Mouse (Mus musculus) CH12.LX (cell line): Measurements from ENCODE around the gene Wwp2. TPM values are rescaled to one million over a fixed set of nuclear protein-coding genes. Genes with fewer than 3 reads are reported as not detected.

Experiments used
- DNase-seq: peaks from one replicate; pipeline ENCODE4 v3.0.0-alpha.2; 2013; ENCODE audit errors: extremely low read depth
- H3K27ac ChIP-seq: 2 replicates; pipeline ENCODE4 v1.5.1; 2012; ENCODE audit warnings: low read depth, mild to moderate bottlenecking, control low read depth, moderate library complexity; ENCODE audit not compliant: insufficient read depth
- H3K27me3 ChIP-seq: replicated peaks from 2 replicates; pipeline ENCODE3; 2012; ENCODE audit warnings: inconsistent platforms
- H3K36me3 ChIP-seq, 2 experiments: replicated peaks in 1 of 2; 2 replicates each; pipeline versions ENCODE3 to v1.6.1; 2012; ENCODE audit warnings: inconsistent platforms in 1 of 2, low read length in 1 of 2, mild to moderate bottlenecking in 1 of 2, mixed read lengths in 1 of 2, moderate library complexity in 1 of 2; ENCODE audit not compliant: control insufficient read depth in 1 of 2, insufficient read depth in 1 of 2
- H3K4me1 ChIP-seq, 2 experiments: 2 replicates each; pipeline ENCODE4 v1.6.1; 2012; ENCODE audit warnings: inconsistent platforms in 1 of 2, moderate library complexity in 1 of 2; ENCODE audit not compliant: insufficient read depth in 2 of 2, control insufficient read depth in 1 of 2
- H3K4me2 ChIP-seq: 2 replicates; pipeline ENCODE4 v1.6.1; 2012; ENCODE audit warnings: low read depth, mild to moderate bottlenecking, control low read depth; ENCODE audit not compliant: poor library complexity, insufficient read depth, severe bottlenecking
- H3K4me3 ChIP-seq, 3 experiments: fragments of 150-350 bp in 1 of 3; sonication (generic) in 1 of 3; replicated peaks in 1 of 3; 2 replicates each; pipeline versions ENCODE3 to v1.5.1; 2011 to 2012; ENCODE audit warnings: low read depth in 2 of 3, low read length in 2 of 3, mild to moderate bottlenecking in 2 of 3, moderate library complexity in 2 of 3, control low read depth in 1 of 3, improper control_type of control experiment in 1 of 3, inconsistent platforms in 1 of 3, mixed read lengths in 1 of 3; ENCODE audit not compliant: poor library complexity in 1 of 3
- H3K79me2 ChIP-seq: replicated peaks from 2 replicates; pipeline ENCODE4 v1.6.1; 2012; ENCODE audit warnings: mild to moderate bottlenecking, moderate library complexity; ENCODE audit not compliant: control insufficient read depth, poor library complexity, insufficient read depth, severe bottlenecking; ENCODE audit errors: extremely low read depth
- H3K9ac ChIP-seq: 2 replicates; pipeline ENCODE4 v1.6.1; 2012; ENCODE audit warnings: low read depth, mild to moderate bottlenecking, control low read depth, moderate library complexity; ENCODE audit not compliant: insufficient read depth
- H3K9me3 ChIP-seq: replicated peaks from 2 replicates; pipeline ENCODE3; 2012; ENCODE audit warnings: low read length, inconsistent platforms, mixed read lengths
- BHLHE40 ChIP-seq: IDR thresholded peaks from 2 replicates; pipeline ENCODE4 v1.6.1; 2011; ENCODE audit warnings: mild to moderate bottlenecking, low read depth, low read length, improper control_type of control experiment
- CTCF ChIP-seq, 2 experiments: IDR thresholded peaks in 1 of 2; conservative IDR thresholded peaks in 1 of 2; 2 replicates each; pipeline ENCODE4 v1.5.1; 2011 to 2012; ENCODE audit warnings: low read depth in 2 of 2, low read length in 2 of 2, improper control_type of control experiment in 1 of 2, inconsistent platforms in 1 of 2, mild to moderate bottlenecking in 1 of 2, moderate library complexity in 1 of 2
- E2F4 ChIP-seq: IDR thresholded peaks from 2 replicates; pipeline ENCODE4 v1.6.1; 2011; ENCODE audit warnings: low read depth, low read length, improper control_type of control experiment; ENCODE audit not compliant: insufficient replicate concordance
- ELF1 ChIP-seq: IDR thresholded peaks from 2 replicates; pipeline ENCODE4 v1.6.1; 2014; ENCODE audit warnings: low read depth, mild to moderate bottlenecking, inconsistent platforms, low read length, improper control_type of control experiment
- EP300 ChIP-seq: IDR thresholded peaks from 2 replicates; pipeline ENCODE4 v1.6.1; 2011; ENCODE audit warnings: low read length, improper control_type of control experiment
- IRF4 ChIP-seq: IDR thresholded peaks from 2 replicates; pipeline ENCODE4 v1.6.1; 2014; ENCODE audit warnings: low read depth, mild to moderate bottlenecking, inconsistent platforms, low read length, improper control_type of control experiment
- JUN ChIP-seq: IDR thresholded peaks from 2 replicates; pipeline ENCODE4 v1.6.1; 2011; ENCODE audit warnings: low read depth, mild to moderate bottlenecking, low read length, improper control_type of control experiment, moderate library complexity; ENCODE audit not compliant: insufficient read depth
- JUND ChIP-seq: conservative IDR thresholded peaks from 2 replicates; pipeline ENCODE4 v1.6.1; 2011; ENCODE audit warnings: low read depth, low read length, improper control_type of control experiment
- KAT2A ChIP-seq: IDR thresholded peaks from 2 replicates; pipeline ENCODE4 v1.6.1; 2012; ENCODE audit warnings: low read length, improper control_type of control experiment, inconsistent platforms; ENCODE audit not compliant: insufficient replicate concordance
- MAX ChIP-seq: IDR thresholded peaks from 2 replicates; pipeline ENCODE4 v1.6.1; 2011; ENCODE audit warnings: low read length, improper control_type of control experiment
- MEF2A ChIP-seq: IDR thresholded peaks from 2 replicates; pipeline ENCODE4 v1.6.1; 2014; ENCODE audit warnings: low read depth, mild to moderate bottlenecking, inconsistent platforms, low read length, improper control_type of control experiment, borderline replicate concordance
- MXI1 ChIP-seq: IDR thresholded peaks from 2 replicates; pipeline ENCODE4 v1.6.1; 2011; ENCODE audit warnings: mild to moderate bottlenecking, low read depth, low read length, improper control_type of control experiment
- MYC ChIP-seq: IDR thresholded peaks from 2 replicates; pipeline ENCODE4 v1.6.1; 2011; ENCODE audit warnings: low read depth, mild to moderate bottlenecking, improper control_type of control experiment, low read length
- NELFE ChIP-seq: IDR thresholded peaks from 2 replicates; pipeline ENCODE4 v1.6.1; 2011; ENCODE audit warnings: low read depth, low read length, improper control_type of control experiment
- PAX5 ChIP-seq: IDR thresholded peaks from 2 replicates; pipeline ENCODE4 v1.6.1; 2012; ENCODE audit warnings: low read length, inconsistent platforms, mixed read lengths
- POLR2AphosphoS2 ChIP-seq: IDR thresholded peaks from 2 replicates; pipeline ENCODE4 v1.6.1; 2011; ENCODE audit warnings: low read depth, low read length, improper control_type of control experiment
- RAD21 ChIP-seq: IDR thresholded peaks from 2 replicates; pipeline ENCODE4 v1.6.1; 2011; ENCODE audit warnings: low read depth, mild to moderate bottlenecking, low read length, improper control_type of control experiment, moderate library complexity
- SIN3A ChIP-seq: IDR thresholded peaks from 2 replicates; pipeline ENCODE4 v1.6.1; 2012; ENCODE audit warnings: low read length, improper control_type of control experiment, inconsistent platforms
- TBP ChIP-seq: conservative IDR thresholded peaks from 2 replicates; pipeline ENCODE4 v1.6.1; 2011; ENCODE audit warnings: low read depth, low read length, improper control_type of control experiment
- TCF12 ChIP-seq: IDR thresholded peaks from 2 replicates; pipeline ENCODE4 v1.6.1; 2014; ENCODE audit warnings: low read depth, mild to moderate bottlenecking, inconsistent platforms, low read length, improper control_type of control experiment
- UBTF ChIP-seq: IDR thresholded peaks from 2 replicates; pipeline ENCODE4 v1.6.1; 2012; ENCODE audit warnings: low read depth, mild to moderate bottlenecking, inconsistent platforms, low read length, improper control_type of control experiment, moderate library complexity
- USF1 ChIP-seq: IDR thresholded peaks from 2 replicates; pipeline ENCODE4 v1.6.1; 2014; ENCODE audit warnings: low read depth, mild to moderate bottlenecking, inconsistent platforms, low read length, improper control_type of control experiment
- ZC3H11A ChIP-seq: IDR thresholded peaks from 2 replicates; pipeline ENCODE4 v1.6.1; 2012; ENCODE audit warnings: low read depth, mild to moderate bottlenecking, inconsistent platforms, low read length, improper control_type of control experiment
- ZMIZ1 ChIP-seq: IDR thresholded peaks from 2 replicates; pipeline ENCODE4 v1.6.1; 2012; ENCODE audit warnings: low read depth, mild to moderate bottlenecking, inconsistent platforms, low read length, improper control_type of control experiment
- ZNF384 ChIP-seq: IDR thresholded peaks from 2 replicates; pipeline ENCODE4 v1.6.1; 2012; ENCODE audit warnings: low read depth, low read length, improper control_type of control experiment, inconsistent platforms
- dilution Hi-C: fragments of 300-500 bp; cut with MboI; formaldehyde crosslinking; loops from 2 replicates; pipeline ENCODE4 v1.14.3; 2020; ENCODE audit warnings: low sequenced_read_pairs; ENCODE audit not compliant: extremely low pct_unique_long_range_greater_than_20kb, extremely low pct_ligation_motif_present
- in situ Hi-C: fragments of 300-500 bp; cut with MboI; formaldehyde crosslinking; loops from 3 replicates; pipeline ENCODE4 v1.14.3; 2019; ENCODE audit warnings: low sequenced_read_pairs, low pct_ligation_motif_present, low pct_unique_long_range_greater_than_20kb, mixed read lengths
- polyA plus RNA-seq: library from polyadenylated mRNA; unstranded; fragments of >175 nt; gene quantifications from 2 replicates; pipeline ENCODE4 v1.2.1, GENCODE M21; 2012; ENCODE audit warnings: low read depth; ENCODE audit not compliant: insufficient read length
- total RNA-seq, 2 experiments: library from RNA; depleted of rRNA; stranded (reverse); fragments of 300-350 nt in 1 of 2; fragments of >200 nt in 1 of 2; gene quantifications; 2 replicates each; pipeline ENCODE4 v1.2.3; 2012 to 2014

The Wwp2 gene
- total and polyA plus RNA-seq, 3 experiments: 13.5 to 30.3 (median 20.7) TPM

DNA sequence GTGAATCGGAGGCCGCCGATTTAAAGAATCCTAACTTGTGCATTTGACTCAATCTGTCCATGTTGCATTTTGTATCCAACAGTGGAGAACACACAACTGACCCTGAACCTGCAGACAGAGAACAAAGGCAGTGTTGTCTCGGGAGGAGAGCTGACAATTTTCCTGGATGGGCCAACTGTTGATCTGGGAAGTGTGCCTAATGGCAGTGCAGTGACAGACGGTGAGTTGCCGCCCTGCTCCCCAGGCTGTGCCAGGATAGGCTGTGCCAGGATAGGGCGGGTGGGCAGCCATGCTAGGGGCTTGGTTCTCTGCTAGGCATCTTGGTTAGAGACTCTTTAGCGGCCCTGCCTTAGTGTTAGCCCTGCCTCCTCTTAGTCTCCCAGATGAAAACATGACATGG, 47.1 kb downstream of the Wwp2 start:
- Histone ChIP-seq H3K27ac (no peak overlapping the region), H3K4me2 (no peak overlapping the region), H3K4me1 (peaks cover 0 to 8% of the 10 kb centered on the region in 2 experiments; a peak in 2 of 4 replicates), H3K36me3 (peaks cover 11 to 62% of the 10 kb centered on the region in 2 experiments), H3K27me3 (no peaks in the 10 kb centered on the region), H3K79me2 (no peaks in the 10 kb centered on the region), H3K4me3 (no peak overlapping the region), H3K9ac (no peak overlapping the region), H3K9me3 (no peaks in the 10 kb centered on the region)
- no peak for TF ChIP-seq POLR2AphosphoS2
- TF ChIP-seq CTCF (conservative IDR thresholded peaks at IDR 0.05 in 1 of 2, IDR thresholded peaks at IDR 0.05 in 1 of 2; ENCODE audit: low read depth in 2 of 2, low read length in 2 of 2): no peak
- TF ChIP-seq IRF4: no peak
- no peak for TF ChIP-seq JUN
- no peak for TF ChIP-seq NELFE
- no peak for TF ChIP-seq SIN3A
- no peak for TF ChIP-seq ZNF384
- no peak for TF ChIP-seq KAT2A
- no peak for TF ChIP-seq EP300
- no peak for TF ChIP-seq ZMIZ1
- TF ChIP-seq ELF1: no peak
- no peak for TF ChIP-seq USF1
- in situ Hi-C loops (no loop called here), dilution Hi-C loops (no loop called here)
- DNase-seq: no peak

DNA sequence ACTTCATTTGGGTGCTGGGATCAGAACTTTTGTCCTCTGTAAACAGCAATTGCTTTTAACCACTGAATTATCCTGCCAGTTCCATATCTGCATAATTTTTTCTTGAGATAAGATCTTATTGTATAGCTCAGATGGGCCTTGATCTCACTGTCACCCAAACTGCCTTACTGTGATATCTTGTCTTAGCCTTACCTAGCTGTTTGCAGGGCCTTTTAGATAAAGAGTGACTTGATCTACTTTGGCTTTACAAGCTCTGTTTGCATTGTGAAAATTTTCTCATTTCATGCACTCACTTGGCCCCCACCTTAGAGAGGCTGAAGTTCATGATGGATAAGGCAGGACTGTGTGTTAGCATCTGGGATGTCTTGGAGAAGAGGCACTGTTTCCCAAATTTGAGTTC, 48.8 kb downstream of the Wwp2 start:
- Histone ChIP-seq H3K27ac (no peak overlapping the region), H3K4me2 (no peak overlapping the region), H3K9me3 (no peaks in the 10 kb centered on the region), H3K4me1 (peaks cover 0 to 4% of the 10 kb centered on the region in 2 experiments; a peak in 1 of 4 replicates), H3K27me3 (no peaks in the 10 kb centered on the region), H3K79me2 (no peaks in the 10 kb centered on the region), H3K9ac (no peak overlapping the region), H3K36me3 (peaks cover 8 to 55% of the 10 kb centered on the region in 2 experiments), H3K4me3 (no peak overlapping the region)
- dilution Hi-C loops: no loop called here
- TF ChIP-seq PAX5: no peak
- TF ChIP-seq BHLHE40: no peak
- no peak for TF ChIP-seq ZC3H11A
- in situ Hi-C loops: no loop called here
- no peak for DNase-seq

DNA sequence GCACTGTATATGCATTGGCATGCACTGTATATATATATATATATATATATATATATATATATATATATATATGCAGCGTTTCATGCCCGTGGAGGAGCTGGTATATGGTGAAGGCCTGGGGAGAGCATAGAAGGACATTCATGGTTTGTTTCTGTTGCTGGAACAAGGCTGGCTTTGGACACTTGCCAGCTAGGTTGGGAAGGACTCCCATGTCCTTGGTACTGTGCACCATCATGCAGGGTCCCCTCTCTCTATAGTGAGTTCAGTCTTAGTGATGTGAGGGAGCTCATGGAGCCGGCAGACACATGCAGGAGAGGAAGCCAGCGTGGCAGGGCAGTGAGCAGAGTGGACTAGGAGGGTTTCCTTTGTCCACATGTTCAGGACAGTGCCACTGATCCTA, 52.4 kb downstream of the Wwp2 start:
- H3K9ac ChIP-seq: no peak overlapping the region
- no peaks in the 10 kb centered on the region for H3K9me3 ChIP-seq
- no peak for DNase-seq
- H3K4me1 ChIP-seq: peaks cover 0 to 4% of the 10 kb centered on the region in 2 experiments; a peak in 1 of 4 replicates
- in situ Hi-C loops (no loop called here), dilution Hi-C loops (no loop called here)
- no peaks in the 10 kb centered on the region for H3K27me3 ChIP-seq
- peaks cover 4 to 43% of the 10 kb centered on the region in 2 experiments for H3K36me3 ChIP-seq
- no peak overlapping the region for H3K4me3 ChIP-seq
- no peak overlapping the region for H3K4me2 ChIP-seq
- H3K79me2 ChIP-seq: no peaks in the 10 kb centered on the region
- TF ChIP-seq UBTF: no peak
- no peak for TF ChIP-seq PAX5
- no peak for TF ChIP-seq BHLHE40
- no peak for TF ChIP-seq JUND
- TF ChIP-seq MYC: no peak
- no peak for TF ChIP-seq RAD21
- TF ChIP-seq NELFE: no peak
- no peak for TF ChIP-seq EP300
- no peak for TF ChIP-seq TCF12
- no peak for TF ChIP-seq KAT2A
- no peak for TF ChIP-seq E2F4
- TF ChIP-seq USF1: no peak
- TF ChIP-seq MAX: no peak
- TF ChIP-seq MEF2A: no peak
- no peak for TF ChIP-seq IRF4
- TF ChIP-seq MXI1: no peak
- TF ChIP-seq TBP: no peak
- no peak overlapping the region for H3K27ac ChIP-seq
